Mouse (Mus musculus): ENCODE measurements around the gene Setd1b.
A peak's percentile ranks its signal among the peaks of the same experiment; 100 is the strongest.

Setd1b gene

GRCm38 (mm10) chr5:123142161-123143157 is at the start of gene Setd1b:
Gene Setd1b (plus strand): TSS chr5:123142193.
- peak; percentile 76 for DNase-seq (ENCODE audit: extremely low spot score, low spot score)

- no peak for DNase-seq (ENCODE audit: extremely low spot score, low spot score)
Observed at GRCm38 (mm10) chr5:123093077-123093633, 48.8 kb upstream of the Setd1b start.

GRCm38 (mm10) chr5:123094238-123094991 is 47.6 kb upstream of the Setd1b start:
- DNase-seq (ENCODE audit: extremely low spot score, low spot score): no peak

GRCm38 (mm10) chr5:123096299-123096698 is 45.7 kb upstream of the Setd1b start:
- DNase-seq (ENCODE audit: extremely low spot score, low spot score): no peak

GRCm38 (mm10) chr5:123098487-123098886 is 43.5 kb upstream of the Setd1b start:
- DNase-seq (ENCODE audit: extremely low spot score, low spot score): no peak

GRCm38 (mm10) chr5:123102376-123102775 is 39.6 kb upstream of the Setd1b start:
- DNase-seq (ENCODE audit: extremely low spot score, low spot score): no peak

GRCm38 (mm10) chr5:123103556-123103955 is 38.4 kb upstream of the Setd1b start:
- DNase-seq (ENCODE audit: extremely low spot score, low spot score): no peak

- no peak for DNase-seq (ENCODE audit: extremely low spot score, low spot score)
Observed at GRCm38 (mm10) chr5:123104769-123105168, 37.2 kb upstream of the Setd1b start.

GRCm38 (mm10) chr5:123109452-123110203 is 32.4 kb upstream of the Setd1b start:
- no peak for DNase-seq (ENCODE audit: extremely low spot score, low spot score)

GRCm38 (mm10) chr5:123110296-123110721 is 31.7 kb upstream of the Setd1b start:
- no peak for DNase-seq (ENCODE audit: extremely low spot score, low spot score)

- DNase-seq (ENCODE audit: extremely low spot score, low spot score): no peak
Observed at GRCm38 (mm10) chr5:123114109-123114508, 27.9 kb upstream of the Setd1b start.

- peak; percentile 30 for DNase-seq (ENCODE audit: extremely low spot score, low spot score)
Observed at GRCm38 (mm10) chr5:123114924-123115323, 27.1 kb upstream of the Setd1b start.

- no peak for DNase-seq (ENCODE audit: extremely low spot score, low spot score)
Observed at GRCm38 (mm10) chr5:123116080-123116479, 25.9 kb upstream of the Setd1b start.

GRCm38 (mm10) chr5:123117257-123117656 is 24.7 kb upstream of the Setd1b start:
- peak; percentile 82 for DNase-seq (ENCODE audit: extremely low spot score, low spot score)

GRCm38 (mm10) chr5:123117773-123118172 is 24.2 kb upstream of the Setd1b start:
- no peak for DNase-seq (ENCODE audit: extremely low spot score, low spot score)

- DNase-seq (ENCODE audit: extremely low spot score, low spot score): no peak
Observed at GRCm38 (mm10) chr5:123118826-123119225, 23.2 kb upstream of the Setd1b start.

GRCm38 (mm10) chr5:123120624-123121215 is 21.3 kb upstream of the Setd1b start:
- no peak for DNase-seq (ENCODE audit: extremely low spot score, low spot score)

- DNase-seq (ENCODE audit: extremely low spot score, low spot score): no peak
Observed at GRCm38 (mm10) chr5:123122181-123122580, 19.8 kb upstream of the Setd1b start.

- DNase-seq (ENCODE audit: extremely low spot score, low spot score): no peak
Observed at GRCm38 (mm10) chr5:123125105-123125504, 16.9 kb upstream of the Setd1b start.

GRCm38 (mm10) chr5:123125638-123126406 is 16.2 kb upstream of the Setd1b start:
- no peak for DNase-seq (ENCODE audit: extremely low spot score, low spot score)

Data from neural tube, embryonic 10.5 days (tissue).